Mouse (Mus musculus): ENCODE data around the gene Kiz. TPM values are rescaled to one million over a fixed set of nuclear protein-coding genes. Genes with fewer than 3 reads are reported as not detected.

Kiz gene
- polyA plus RNA-seq, 1 experiment from 2014 or later: 28.2 TPM

- peaks cover 21% of the 10 kb centered on the region for H3K4me1 ChIP-seq (replicated peaks; ENCODE audit: control insufficient read depth, insufficient read depth, low read length)
- under 1% methylated on average over 30 of the region's 30 CpGs for WGBS
- peak overlapping the region; percentile 21; the same call in 1 of the 2 replicates for H3K4me3 ChIP-seq (ENCODE audit: low read depth, low read length)
- no peak overlapping the region for H3K27ac ChIP-seq (ENCODE audit: low read depth, low read length)
- H3K4me2 ChIP-seq (ENCODE audit: low read depth, low read length, severe bottlenecking): peak overlapping the region; percentile 31
- H3K9me3 ChIP-seq (ENCODE audit: control insufficient read depth, low read length): no peaks in the 10 kb centered on the region
- DNase-seq (ENCODE audit: low spot score) (peak; percentile 57), ATAC-seq (replicated peaks; ENCODE audit: low FRiP score) (no peak)
- H3K9ac ChIP-seq (ENCODE audit: low read length): peak overlapping the region; percentile 18; the same call in 1 of the 2 replicates
- no peaks in the 10 kb centered on the region for H3K36me3 ChIP-seq (ENCODE audit: control insufficient read depth, insufficient read depth, low read length)
- H3K27me3 ChIP-seq (ENCODE audit: control insufficient read depth, insufficient read depth, low read length): peaks cover 83% of the 10 kb centered on the region
Observed at GRCm38 (mm10) chr2:146838596-146839302, 16.9 kb upstream of the Kiz start.

GRCm38 (mm10) chr2:146839303-146840030 is 16.2 kb upstream of the Kiz start:
- H3K27me3 ChIP-seq (ENCODE audit: control insufficient read depth, insufficient read depth, low read length): peaks cover 84% of the 10 kb centered on the region
- peak overlapping the region; percentile 21; the same call in 1 of the 2 replicates for H3K4me3 ChIP-seq (ENCODE audit: low read depth, low read length)
- peaks cover 17% of the 10 kb centered on the region for H3K4me1 ChIP-seq (replicated peaks; ENCODE audit: control insufficient read depth, insufficient read depth, low read length)
- H3K27ac ChIP-seq (ENCODE audit: low read depth, low read length): no peak overlapping the region
- H3K9me3 ChIP-seq (ENCODE audit: control insufficient read depth, low read length): no peaks in the 10 kb centered on the region
- peak overlapping the region; percentile 31 for H3K4me2 ChIP-seq (ENCODE audit: low read depth, low read length, severe bottlenecking)
- H3K9ac ChIP-seq (ENCODE audit: low read length): peak overlapping the region; percentile 18; the same call in 1 of the 2 replicates
- ATAC-seq (replicated peaks; ENCODE audit: low FRiP score) (no peak), DNase-seq (ENCODE audit: low spot score) (peak; percentile 61)
- no peaks in the 10 kb centered on the region for H3K36me3 ChIP-seq (ENCODE audit: control insufficient read depth, insufficient read depth, low read length)
- 3% methylated on average over 36 of the region's 36 CpGs for WGBS

GRCm38 (mm10) chr2:146847863-146848262 is 7.8 kb upstream of the Kiz start:
- no peak for ATAC-seq (replicated peaks; ENCODE audit: low FRiP score)

GRCm38 (mm10) chr2:146856120-146856519 is 456 bp downstream of the Kiz start:
- DNase-seq (ENCODE audit: low spot score) (no peak), ATAC-seq (replicated peaks; ENCODE audit: low FRiP score) (peak; percentile 47; the same call in 1 of the 2 replicates)
- H3K27ac ChIP-seq (ENCODE audit: low read depth, low read length): no peak overlapping the region; the same call in 1 of the 2 replicates
- H3K36me3 ChIP-seq (ENCODE audit: control insufficient read depth, insufficient read depth, low read length): no peaks in the 10 kb centered on the region
- no peaks in the 10 kb centered on the region for H3K27me3 ChIP-seq (ENCODE audit: control insufficient read depth, insufficient read depth, low read length)
- peak overlapping the region; percentile 74 for H3K4me3 ChIP-seq (ENCODE audit: low read depth, low read length)
- H3K9me3 ChIP-seq (ENCODE audit: control insufficient read depth, low read length): no peaks in the 10 kb centered on the region
- peak overlapping the region; percentile 77 for H3K9ac ChIP-seq (ENCODE audit: low read length)
- 6% methylated on average over 11 of the region's 11 CpGs for WGBS
- H3K4me1 ChIP-seq (replicated peaks; ENCODE audit: control insufficient read depth, insufficient read depth, low read length): no peaks in the 10 kb centered on the region
- H3K4me2 ChIP-seq (ENCODE audit: low read depth, low read length, severe bottlenecking): peak overlapping the region; percentile 88

More at GRCm38 (mm10) chr2:146847863-146848262, 7.8 kb upstream of the Kiz start:
- Histone ChIP-seq H3K9me3 (ENCODE audit: control insufficient read depth, low read length) (no peaks in the 10 kb centered on the region), H3K4me1 (replicated peaks; ENCODE audit: control insufficient read depth, insufficient read depth, low read length) (no peaks in the 10 kb centered on the region), H3K27ac (ENCODE audit: low read depth, low read length) (no peak overlapping the region), H3K4me3 (ENCODE audit: low read depth, low read length) (no peak overlapping the region), H3K27me3 (ENCODE audit: control insufficient read depth, insufficient read depth, low read length) (peaks cover 6% of the 10 kb centered on the region), H3K36me3 (ENCODE audit: control insufficient read depth, insufficient read depth, low read length) (no peaks in the 10 kb centered on the region), H3K4me2 (ENCODE audit: low read depth, low read length, severe bottlenecking) (no peak overlapping the region), H3K9ac (ENCODE audit: low read length) (no peak overlapping the region)
- WGBS: 97% methylated on average over 2 of the region's 2 CpGs
- no peak for DNase-seq (ENCODE audit: low spot score)

- no peak for ATAC-seq (replicated peaks; ENCODE audit: low FRiP score)
- WGBS: 69% methylated on average over 4 of the region's 4 CpGs
- H3K9me3 ChIP-seq (ENCODE audit: control insufficient read depth, low read length): no peaks in the 10 kb centered on the region
- H3K36me3 ChIP-seq (ENCODE audit: control insufficient read depth, insufficient read depth, low read length): no peaks in the 10 kb centered on the region
- no peak overlapping the region for H3K4me3 ChIP-seq (ENCODE audit: low read depth, low read length)
- H3K9ac ChIP-seq (ENCODE audit: low read length): no peak overlapping the region
- no peaks in the 10 kb centered on the region for H3K4me1 ChIP-seq (replicated peaks; ENCODE audit: control insufficient read depth, insufficient read depth, low read length)
- no peak for DNase-seq (ENCODE audit: low spot score)
- H3K27me3 ChIP-seq (ENCODE audit: control insufficient read depth, insufficient read depth, low read length): no peaks in the 10 kb centered on the region
- no peak overlapping the region for H3K27ac ChIP-seq (ENCODE audit: low read depth, low read length)
- H3K4me2 ChIP-seq (ENCODE audit: low read depth, low read length, severe bottlenecking): no peak overlapping the region
Observed at GRCm38 (mm10) chr2:146856853-146857252, 1.2 kb downstream of the Kiz start.

- no peak for DNase-seq (ENCODE audit: low spot score)
- H3K36me3 ChIP-seq (ENCODE audit: control insufficient read depth, insufficient read depth, low read length): no peaks in the 10 kb centered on the region
- H3K27me3 ChIP-seq (ENCODE audit: control insufficient read depth, insufficient read depth, low read length): no peaks in the 10 kb centered on the region
- no peak overlapping the region for H3K27ac ChIP-seq (ENCODE audit: low read depth, low read length)
- H3K4me2 ChIP-seq (ENCODE audit: low read depth, low read length, severe bottlenecking): no peak overlapping the region
- H3K9ac ChIP-seq (ENCODE audit: low read length): no peak overlapping the region
- no peak for ATAC-seq (replicated peaks; ENCODE audit: low FRiP score)
- no peaks in the 10 kb centered on the region for H3K9me3 ChIP-seq (ENCODE audit: control insufficient read depth, low read length)
- no peak overlapping the region for H3K4me3 ChIP-seq (ENCODE audit: low read depth, low read length)
- H3K4me1 ChIP-seq (replicated peaks; ENCODE audit: control insufficient read depth, insufficient read depth, low read length): no peaks in the 10 kb centered on the region
- WGBS: 83% methylated on average over 3 of the region's 3 CpGs
Observed at GRCm38 (mm10) chr2:146865781-146866180, 10.1 kb downstream of the Kiz start.

- DNase-seq (ENCODE audit: low spot score) (no peak), ATAC-seq (replicated peaks; ENCODE audit: low FRiP score) (no peak)
- 91% methylated on average over 8 of the region's 8 CpGs for WGBS
Observed at GRCm38 (mm10) chr2:146871300-146872269, 15.9 kb downstream of the Kiz start.

GRCm38 (mm10) chr2:146872697-146873096 is 17.0 kb downstream of the Kiz start:
- Histone ChIP-seq H3K27ac (ENCODE audit: low read depth, low read length) (no peak overlapping the region), H3K4me3 (ENCODE audit: low read depth, low read length) (no peak overlapping the region), H3K9ac (ENCODE audit: low read length) (no peak overlapping the region), H3K36me3 (ENCODE audit: control insufficient read depth, insufficient read depth, low read length) (no peaks in the 10 kb centered on the region), H3K9me3 (ENCODE audit: control insufficient read depth, low read length) (no peaks in the 10 kb centered on the region), H3K27me3 (ENCODE audit: control insufficient read depth, insufficient read depth, low read length) (no peaks in the 10 kb centered on the region), H3K4me1 (replicated peaks; ENCODE audit: control insufficient read depth, insufficient read depth, low read length) (no peaks in the 10 kb centered on the region), H3K4me2 (ENCODE audit: low read depth, low read length, severe bottlenecking) (no peak overlapping the region)
- DNase-seq (ENCODE audit: low spot score) (no peak), ATAC-seq (replicated peaks; ENCODE audit: low FRiP score) (no peak)
- 79% methylated on average over 3 of the region's 3 CpGs for WGBS

More at GRCm38 (mm10) chr2:146871300-146872269, 15.9 kb downstream of the Kiz start:
- H3K27me3 ChIP-seq (ENCODE audit: control insufficient read depth, insufficient read depth, low read length): no peaks in the 10 kb centered on the region
- no peaks in the 10 kb centered on the region for H3K4me1 ChIP-seq (replicated peaks; ENCODE audit: control insufficient read depth, insufficient read depth, low read length)
- no peak overlapping the region for H3K27ac ChIP-seq (ENCODE audit: low read depth, low read length)
- H3K9me3 ChIP-seq (ENCODE audit: control insufficient read depth, low read length): no peaks in the 10 kb centered on the region
- no peaks in the 10 kb centered on the region for H3K36me3 ChIP-seq (ENCODE audit: control insufficient read depth, insufficient read depth, low read length)
- no peak overlapping the region for H3K4me2 ChIP-seq (ENCODE audit: low read depth, low read length, severe bottlenecking)
- H3K9ac ChIP-seq (ENCODE audit: low read length): no peak overlapping the region
- no peak overlapping the region for H3K4me3 ChIP-seq (ENCODE audit: low read depth, low read length)

Data from forebrain, embryonic 11.5 days (tissue).